Mouse (Mus musculus) layer of hippocampus, postnatal 14 days (tissue): ENCODE results near the gene Pde4b. TPM values are rescaled to one million over a fixed set of nuclear protein-coding genes. Genes with fewer than 3 reads are reported as not detected.
A peak's percentile ranks its signal among the peaks of the same experiment; 100 is the strongest.

Source experiments
- DNase-seq, 2 experiments: peaks; one replicate each; pipeline ENCODE4 v3.0.0; 2021 to 2022; ENCODE audit warnings: low spot score in 2 of 2, mixed read lengths in 1 of 2
- total RNA-seq, 2 experiments: library from RNA; stranded (reverse); gene quantifications; 2 replicates each; pipeline ENCODE4 v1.2.3; 2021

Gene Pde4b
- total RNA-seq, 2 experiments from 2014 or later, result 61.5 to 68.9 TPM

DNA sequence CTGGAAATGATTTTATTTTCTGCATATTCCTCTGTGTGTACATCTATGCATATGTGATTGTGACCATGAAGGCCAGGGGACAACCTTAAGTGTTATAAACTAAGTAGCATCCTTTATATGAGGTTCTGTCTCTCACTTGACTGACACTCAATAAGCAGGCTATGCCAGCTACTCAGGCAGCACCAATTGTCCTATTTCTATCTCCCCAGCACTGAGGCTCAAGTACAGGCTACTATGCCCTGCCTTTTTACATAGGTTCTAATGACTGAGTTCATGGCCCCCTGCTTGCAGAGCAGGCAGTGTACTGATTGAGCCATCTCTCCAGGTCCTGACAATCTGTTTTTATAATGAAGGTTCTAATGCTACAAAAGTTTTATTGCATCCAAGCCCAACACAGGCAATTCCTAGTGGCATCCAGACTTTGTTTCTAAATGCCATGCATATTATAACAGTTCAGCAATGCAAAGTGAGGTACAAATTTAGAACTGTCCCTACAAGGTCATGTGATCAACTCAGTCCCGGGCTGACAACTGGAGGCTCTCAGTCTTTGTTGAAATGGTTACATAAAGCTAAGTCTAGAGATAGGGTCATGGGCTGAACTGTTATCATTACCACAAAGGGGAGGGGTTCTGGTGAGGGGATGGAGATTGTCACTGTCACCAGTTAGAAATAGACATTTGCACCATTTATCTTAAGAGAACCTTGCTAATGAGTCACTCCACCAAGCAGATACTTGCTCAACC is 295.6 kb downstream of the Pde4b start:
- no peak for DNase-seq

- DNase-seq, result no peak
These were observed 306.3 kb downstream of the Pde4b start for GRCm38 (mm10) chr4:102393605-102394004.

- DNase-seq, result no peak
These were observed 310.0 kb downstream of the Pde4b start for GRCm38 (mm10) chr4:102397334-102397733.

GRCm38 (mm10) chr4:102398512-102398911 is 311.2 kb downstream of the Pde4b start:
- no peak for DNase-seq

GRCm38 (mm10) chr4:102406848-102407247 is 319.5 kb downstream of the Pde4b start:
- no peak for DNase-seq

GRCm38 (mm10) chr4:102408132-102408531 is 320.8 kb downstream of the Pde4b start:
- DNase-seq, result no peak

DNA sequence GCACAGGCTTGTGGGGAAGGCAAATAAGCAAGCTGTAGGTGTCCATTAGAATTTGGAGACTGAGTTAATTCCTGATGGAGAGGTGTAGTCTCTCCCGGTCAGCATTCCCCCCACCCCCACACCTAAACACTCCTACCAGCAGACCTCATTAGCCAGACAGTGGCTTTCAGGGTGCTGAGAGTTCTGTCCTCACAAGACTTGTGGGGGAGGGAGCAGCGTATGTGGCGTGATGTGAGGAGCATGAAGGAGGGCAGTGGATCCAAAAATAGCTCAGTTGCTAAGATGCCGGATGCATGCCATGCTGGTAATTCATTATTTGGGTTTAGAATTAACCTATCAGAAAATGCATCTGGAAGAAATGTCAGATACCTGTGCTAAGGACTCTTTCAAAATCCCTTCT is 321.6 kb downstream of the Pde4b start:
- DNase-seq, result no peak

DNA sequence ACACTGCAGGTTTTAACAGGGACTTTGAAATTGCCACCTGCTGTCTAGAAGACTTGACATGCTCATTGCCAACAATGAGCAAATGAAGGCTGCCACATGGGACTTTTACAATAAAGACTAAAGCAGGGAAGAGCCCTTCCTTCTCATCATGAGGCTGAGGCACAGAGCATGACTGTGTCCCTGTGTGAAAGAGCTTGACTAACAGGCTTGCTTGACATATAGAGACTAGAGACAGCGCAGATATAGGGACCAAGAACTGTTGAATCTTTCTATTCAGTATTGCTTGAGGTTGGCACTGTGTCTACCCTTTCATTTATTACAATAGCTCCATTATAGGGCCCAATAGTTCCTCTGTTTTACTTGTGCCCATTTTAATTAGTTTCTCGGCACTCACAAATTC is 325.8 kb downstream of the Pde4b start:
- no peak for DNase-seq

DNA sequence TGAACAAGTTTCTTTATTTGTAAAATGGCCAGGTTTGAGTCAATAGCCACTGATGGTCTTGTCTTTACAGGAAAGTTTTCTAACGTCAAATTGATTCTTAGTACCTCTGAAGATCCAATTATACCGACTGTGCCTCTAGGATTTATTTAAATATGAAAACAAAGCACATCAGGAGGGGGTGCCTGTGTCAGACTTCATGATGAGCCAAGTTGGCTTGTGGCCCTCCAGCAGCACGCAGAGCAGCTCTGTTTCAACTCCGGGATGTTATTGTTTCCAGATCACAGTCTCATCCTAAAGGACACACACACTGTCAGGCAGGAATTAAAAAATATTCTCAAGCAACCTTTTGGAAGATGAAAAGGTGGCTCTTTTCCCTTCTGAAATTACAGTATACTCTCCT is 326.5 kb downstream of the Pde4b start:
- DNase-seq, result peak in 1 of 2 experiments; percentile 44

GRCm38 (mm10) chr4:102414610-102415009 is 327.3 kb downstream of the Pde4b start:
- no peak for DNase-seq

GRCm38 (mm10) chr4:102420794-102421397 is 333.6 kb downstream of the Pde4b start:
- DNase-seq, result no peak

- DNase-seq, result peak; percentile 29 to 43
These were observed 334.1 kb downstream of the Pde4b start for GRCm38 (mm10) chr4:102421398-102421859.

DNA sequence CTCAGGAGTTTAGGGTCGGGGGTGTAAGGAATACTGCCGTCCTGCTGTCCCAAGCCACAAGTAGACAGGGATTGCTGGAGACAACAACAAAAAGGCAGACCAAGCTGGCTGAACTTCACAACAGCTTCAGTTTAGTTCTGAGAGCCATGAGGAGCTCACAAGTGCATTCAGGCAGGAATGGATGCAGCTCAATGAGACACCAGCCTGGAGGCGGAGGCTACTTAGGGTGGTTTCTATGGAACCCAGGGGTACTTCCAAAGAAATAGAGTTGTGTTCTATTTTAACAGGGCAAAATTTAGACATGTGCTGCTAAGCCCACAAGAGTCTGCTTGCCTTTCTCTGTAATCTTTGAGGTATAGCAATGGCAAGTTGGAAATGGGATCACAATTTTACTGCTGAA is 336.8 kb downstream of the Pde4b start:
- no peak for DNase-seq

DNA sequence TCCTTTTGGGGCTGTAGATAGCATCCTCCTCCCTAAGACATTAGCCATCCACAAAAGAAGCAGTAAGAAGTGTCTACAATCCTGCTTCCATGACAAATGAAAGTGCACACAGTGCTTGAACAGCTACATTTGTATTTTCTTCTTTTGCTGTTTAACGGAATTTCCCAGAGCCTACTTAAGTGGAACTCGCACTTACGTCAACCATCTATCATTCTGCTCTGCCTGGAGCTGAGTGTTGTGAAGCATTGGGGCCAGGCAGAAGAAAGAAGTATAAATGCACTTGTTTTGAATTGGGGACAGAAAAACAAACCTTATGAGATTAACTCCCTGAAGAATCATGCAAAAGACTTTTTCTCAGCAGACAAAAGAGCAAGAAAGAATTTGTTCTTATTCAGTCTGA is 338.1 kb downstream of the Pde4b start:
- DNase-seq, result no peak

GRCm38 (mm10) chr4:102429730-102430341 is 342.5 kb downstream of the Pde4b start:
- no peak for DNase-seq

GRCm38 (mm10) chr4:102432040-102432782 is 344.9 kb downstream of the Pde4b start:
- DNase-seq, result no peak

GRCm38 (mm10) chr4:102439401-102440118 is 352.2 kb downstream of the Pde4b start:
- peak in 1 of 2 experiments; percentile 46 for DNase-seq

DNA sequence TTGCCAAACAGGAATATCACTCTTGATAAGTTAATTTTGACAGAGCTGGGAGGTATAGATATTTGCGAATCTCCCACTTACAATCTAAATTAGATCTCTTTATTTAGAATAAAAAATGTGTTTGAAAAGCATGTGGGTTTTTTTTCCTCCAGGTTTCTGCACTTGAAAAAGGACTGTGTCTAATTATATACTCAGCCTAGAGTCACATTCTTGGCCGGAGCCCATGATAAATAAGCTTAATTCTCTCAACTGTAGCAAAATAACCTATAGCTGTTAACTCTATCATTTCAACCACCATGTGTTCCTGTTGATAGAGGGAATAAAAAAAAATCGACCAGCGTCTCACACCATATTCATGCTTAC is 352.8 kb downstream of the Pde4b start:
- DNase-seq, result no peak

- no peak for DNase-seq
These were observed 356.2 kb downstream of the Pde4b start for GRCm38 (mm10) chr4:102443533-102443932.

GRCm38 (mm10) chr4:102444501-102444900 is 357.2 kb downstream of the Pde4b start:
- DNase-seq, result no peak
